Mouse (Mus musculus) ES-E14 (cell line): ENCODE results near the gene Dstyk. TPM values are rescaled to one million over a fixed set of nuclear protein-coding genes. Genes with fewer than 3 reads are reported as not detected.
A peak's percentile ranks its signal among the peaks of the same experiment; 100 is the strongest.

Source experiments
- DNase-seq: peaks from one replicate; pipeline ENCODE4 v3.0.0-alpha.2; 2013; ENCODE audit warnings: low read depth, low spot score
- H3K27ac ChIP-seq: 2 replicates; pipeline ENCODE4 v1.5.1; 2012; ENCODE audit warnings: low read depth, mild to moderate bottlenecking, low read length, moderate library complexity, mixed read lengths; ENCODE audit not compliant: poor library complexity, insufficient read depth, severe bottlenecking
- H3K36me3 ChIP-seq: 2 replicates; pipeline ENCODE4 v1.6.1; 2012; ENCODE audit warnings: mild to moderate bottlenecking, low read length, moderate library complexity, mixed read lengths; ENCODE audit not compliant: control insufficient read depth, poor library complexity, insufficient read depth, severe bottlenecking
- H3K4me1 ChIP-seq, 2 experiments: fragments of 150-350 bp in 1 of 2; sonication (generic) in 1 of 2; 2 replicates each; pipeline ENCODE4 v1.6.1; 2012; ENCODE audit warnings: low read length in 2 of 2, mild to moderate bottlenecking in 1 of 2, mixed read lengths in 1 of 2; ENCODE audit not compliant: control insufficient read depth in 2 of 2, insufficient read depth in 2 of 2, poor library complexity in 1 of 2
- H3K4me3 ChIP-seq, 2 experiments: fragments of 150-350 bp in 1 of 2; sonication (generic) in 1 of 2; 2 replicates each; pipeline ENCODE4 v1.5.1; 2012; ENCODE audit warnings: low read length in 2 of 2, low read depth in 1 of 2, mild to moderate bottlenecking in 1 of 2, mixed read lengths in 1 of 2; ENCODE audit not compliant: insufficient read depth in 1 of 2, poor library complexity in 1 of 2, severe bottlenecking in 1 of 2
- H3K9ac ChIP-seq: 2 replicates; pipeline ENCODE4 v1.6.1; 2012; ENCODE audit warnings: low read depth, mild to moderate bottlenecking, low read length, mixed read lengths; ENCODE audit not compliant: poor library complexity, insufficient read depth, severe bottlenecking
- H3K9me3 ChIP-seq: fragments of 150-350 bp; sonication (generic); 2 replicates; pipeline ENCODE4 v1.6.1; 2012; ENCODE audit warnings: low read depth, mild to moderate bottlenecking, low read length; ENCODE audit not compliant: control insufficient read depth, insufficient read depth
- CHD2 ChIP-seq: IDR thresholded peaks from 2 replicates; pipeline ENCODE4 v1.6.1; 2014; ENCODE audit warnings: mild to moderate bottlenecking, low read depth, low read length, inconsistent platforms
- HCFC1 ChIP-seq: IDR thresholded peaks from 2 replicates; pipeline ENCODE4 v1.6.1; 2012; ENCODE audit warnings: low read length, inconsistent platforms, borderline replicate concordance; ENCODE audit not compliant: insufficient read depth
- MAFK ChIP-seq: IDR thresholded peaks from 2 replicates; pipeline ENCODE4 v1.6.1; 2014; ENCODE audit warnings: mild to moderate bottlenecking, low read depth, low read length, inconsistent platforms; ENCODE audit not compliant: insufficient read depth
- ZC3H11A ChIP-seq: IDR thresholded peaks from 2 replicates; pipeline ENCODE4 v1.6.1; 2012; ENCODE audit warnings: low read depth, mild to moderate bottlenecking, inconsistent platforms, low read length, borderline replicate concordance
- ZNF384 ChIP-seq: IDR thresholded peaks from 2 replicates; pipeline ENCODE4 v1.6.1; 2012; ENCODE audit warnings: low read depth, low read length, inconsistent platforms
- in situ Hi-C, 2 experiments: fragments of 600-800 bp; cut with MboI; formaldehyde crosslinking; loops; one replicate each; pipeline ENCODE4 v1.15.1; 2025; ENCODE audit warnings: low sequenced_read_pairs in 2 of 2, inconsistent platforms in 1 of 2; ENCODE audit not compliant: unreplicated experiment in 2 of 2
- total RNA-seq: library from RNA; depleted of rRNA; stranded (reverse); fragments of 300-350 nt; gene quantifications from 2 replicates; pipeline ENCODE4 v1.2.3, GENCODE M21; 2012; rRNA removed

Gene Dstyk
- total RNA-seq = 6.5 and 8.4 TPM in 2 replicates

DNA sequence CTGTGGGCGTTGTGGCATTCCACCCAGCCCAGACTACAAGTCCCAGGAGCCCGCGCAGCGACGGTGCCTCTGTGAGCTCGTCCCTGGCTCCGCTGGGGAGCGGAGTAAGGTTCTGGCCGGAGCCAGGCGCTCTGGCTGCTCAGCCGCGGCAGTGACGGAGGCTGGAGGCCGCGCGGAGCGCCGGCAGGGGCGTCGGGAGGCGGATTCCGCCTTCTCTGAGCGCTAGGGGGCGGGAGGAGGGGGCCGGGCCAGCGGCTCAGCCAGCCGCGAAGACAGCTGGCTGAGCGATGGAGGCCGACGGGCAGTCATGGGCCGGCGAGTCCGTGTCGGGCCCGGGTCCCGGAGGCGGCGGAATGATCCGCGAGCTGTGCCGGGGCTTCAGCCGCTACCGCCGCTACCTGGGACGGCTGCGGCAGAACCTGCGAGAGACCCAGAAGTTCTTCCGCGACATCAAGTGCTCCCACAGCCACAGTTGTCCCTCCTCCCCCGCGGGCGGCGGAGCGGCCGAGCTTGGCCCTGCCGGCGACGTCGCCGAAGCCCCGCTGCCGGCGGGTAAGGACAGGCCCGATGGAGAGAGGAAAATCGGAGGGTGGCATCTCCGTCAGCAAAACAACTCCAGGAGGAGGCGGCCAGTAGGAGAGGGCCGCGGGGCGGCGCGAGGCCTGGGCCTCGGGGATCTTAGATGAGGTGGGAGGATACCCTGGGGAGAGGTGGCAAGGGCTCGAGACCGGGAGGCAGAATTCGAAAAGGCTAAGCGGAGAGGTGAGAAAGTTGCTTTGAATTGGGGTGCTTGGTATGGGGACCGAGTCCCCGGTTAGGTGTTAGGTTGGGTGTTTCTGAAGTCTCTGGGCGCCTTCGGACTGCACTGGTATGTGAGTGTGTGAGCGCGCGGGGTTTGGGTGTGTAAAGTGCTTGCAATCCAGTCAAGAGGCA, at the start of gene Dstyk:
Gene Dstyk, plus strand, starts transcription at position 237 of the 933 bp plus-strand sequence.
- Histone ChIP-seq H3K9me3 (no peaks in the 10 kb centered on the region), H3K4me3 (peak within 1 kb of the TSS; percentile 77), H3K4me1 (peaks cover 0 to 7% of the 10 kb centered on the region in 2 experiments; a peak in 2 of 4 replicates), H3K9ac (peak within 1 kb of the TSS; percentile 77), H3K36me3 (no peaks in the 10 kb centered on the region), H3K27ac (no peak within 1 kb of the TSS)
- TF ChIP-seq MAFK (no peak), CHD2 (no peak), HCFC1 (peak; percentile 98), ZNF384 (no peak), ZC3H11A (no peak)
- DNase-seq = peak; percentile 84
- in situ Hi-C loops = no loop called here

DNA sequence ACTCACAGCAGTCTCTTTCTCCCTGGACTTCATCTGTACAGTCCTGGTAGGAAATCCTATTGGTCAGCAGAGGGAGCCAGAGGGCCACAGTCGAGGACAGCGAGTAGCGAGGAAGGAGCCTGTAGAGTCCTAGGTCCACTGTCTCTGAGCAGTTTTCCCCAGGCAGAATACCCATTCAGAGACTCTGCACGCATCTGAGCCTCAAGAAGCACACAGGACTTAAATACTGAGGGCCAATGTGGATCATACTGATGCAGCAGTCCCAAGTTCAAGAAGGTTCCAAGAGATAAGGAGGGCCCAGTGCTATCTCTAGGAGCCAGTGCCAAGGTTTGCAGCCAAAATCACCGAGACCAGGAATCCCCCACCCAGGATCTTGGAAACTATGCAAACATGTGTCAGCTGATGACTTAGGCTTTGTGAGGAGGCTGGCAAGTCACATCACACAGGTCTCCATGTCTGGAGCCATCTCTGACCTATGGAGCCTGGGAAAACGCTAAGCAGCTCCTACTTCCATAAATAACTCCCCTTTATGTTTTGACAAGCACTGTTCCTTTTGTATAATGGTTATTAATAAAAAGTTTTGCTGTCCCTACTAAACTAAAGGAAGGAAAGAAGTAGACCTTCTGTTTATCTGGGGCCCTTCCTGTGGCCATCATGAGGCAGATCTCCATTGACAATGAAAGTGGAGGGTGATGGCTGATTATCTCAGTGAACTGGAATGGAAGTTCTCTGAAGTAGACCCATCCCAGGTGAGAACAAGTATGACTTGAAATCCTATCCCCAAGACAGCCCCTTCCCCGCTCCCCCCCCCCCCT, 49.5 kb upstream of the Dstyk start:
- peak; percentile 56 for DNase-seq
- Histone ChIP-seq H3K36me3 (no peaks in the 10 kb centered on the region), H3K9ac (0 out of 2 replicates have a peak overlapping the region, but pooled peaks have one; percentile 12), H3K9me3 (no peaks in the 10 kb centered on the region), H3K4me3 (no peak overlapping the region), H3K4me1 (peaks cover 0 to 17% of the 10 kb centered on the region in 2 experiments; a peak in 1 of 4 replicates), H3K27ac (no peak overlapping the region)
- no peak for TF ChIP-seq CHD2
- peak; percentile 85 for TF ChIP-seq ZC3H11A
- no peak for TF ChIP-seq HCFC1
- in situ Hi-C loops = no loop called here

DNA sequence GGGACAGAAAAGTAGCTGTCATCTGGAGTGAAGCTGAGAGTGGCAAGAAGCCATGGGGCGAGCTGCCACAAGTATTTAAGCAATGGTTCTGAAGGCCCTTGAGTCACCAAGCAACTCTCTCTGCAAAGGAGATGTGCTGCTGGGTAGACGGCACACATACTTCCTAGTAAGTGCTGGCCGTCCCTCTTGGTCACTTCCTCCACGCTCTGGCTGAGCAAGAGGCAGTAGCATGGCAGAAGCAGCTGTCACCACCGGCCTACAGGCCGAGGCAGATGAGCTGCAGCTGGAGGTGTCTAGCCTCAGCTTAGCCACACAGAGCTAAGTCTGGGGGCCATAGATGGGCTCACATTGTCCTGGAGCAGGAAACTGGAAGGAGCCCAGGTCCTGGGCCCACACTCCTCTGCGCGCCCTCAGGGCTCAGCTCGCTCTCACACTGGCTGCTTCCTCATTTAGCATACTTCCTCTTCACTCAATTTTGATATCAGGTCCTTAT, 46.6 kb upstream of the Dstyk start:
- no peak overlapping the region for H3K9ac ChIP-seq
- in situ Hi-C loops = no loop called here
- no peak overlapping the region for H3K27ac ChIP-seq
- no peak for TF ChIP-seq ZC3H11A
- TF ChIP-seq HCFC1 = no peak
- H3K36me3 ChIP-seq = no peaks in the 10 kb centered on the region
- DNase-seq = no peak
- H3K4me1 ChIP-seq = peaks cover 0 to 25% of the 10 kb centered on the region in 2 experiments; a peak in 3 of 4 replicates
- no peaks in the 10 kb centered on the region for H3K9me3 ChIP-seq
- H3K4me3 ChIP-seq = no peak overlapping the region

DNA sequence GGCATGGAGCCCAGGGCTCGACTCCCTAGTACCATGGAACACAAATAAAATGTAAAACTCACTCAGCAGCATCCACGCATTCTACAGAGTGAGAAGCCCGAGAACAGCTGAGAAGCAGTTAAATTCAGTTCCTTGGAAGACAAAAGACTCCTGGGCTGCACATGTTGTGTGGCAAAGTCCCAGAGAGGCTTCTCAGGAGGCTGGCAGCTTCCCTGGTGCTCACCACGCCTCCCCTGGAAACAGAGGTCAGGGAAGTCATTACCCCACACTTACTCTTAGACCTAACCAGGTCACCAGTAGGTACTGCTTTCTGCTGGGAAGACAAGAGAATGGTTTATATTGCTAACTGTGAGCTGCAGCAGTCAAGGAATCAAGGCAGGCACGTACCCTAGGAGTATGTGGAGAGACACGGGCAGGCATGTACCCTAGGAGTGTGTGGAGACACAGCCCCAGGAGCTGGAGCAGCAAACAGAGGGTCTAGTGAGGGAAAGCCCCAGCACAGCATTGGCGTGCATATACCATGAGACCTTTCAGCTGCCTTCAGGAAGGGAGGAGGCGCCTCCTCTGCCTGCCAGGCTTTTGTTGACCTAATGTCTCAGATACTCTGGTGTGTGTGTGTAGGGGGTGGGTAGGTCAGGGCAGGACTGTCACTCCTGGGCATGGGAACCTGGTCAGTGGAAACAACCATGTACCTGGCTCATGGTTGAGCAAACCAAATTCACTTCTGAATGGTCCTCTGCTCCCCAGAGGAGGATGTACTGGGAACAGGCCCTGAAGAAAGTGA, 45.9 kb upstream of the Dstyk start:
- Histone ChIP-seq H3K9ac (no peak overlapping the region), H3K4me1 (peaks cover 0 to 20% of the 10 kb centered on the region in 2 experiments; a peak in 3 of 4 replicates), H3K4me3 (no peak overlapping the region), H3K9me3 (no peaks in the 10 kb centered on the region), H3K36me3 (no peaks in the 10 kb centered on the region), H3K27ac (no peak overlapping the region)
- in situ Hi-C loops = no loop called here
- DNase-seq = no peak
- TF ChIP-seq MAFK (no peak), HCFC1 (no peak), ZC3H11A (no peak), CHD2 (no peak), ZNF384 (no peak)
